Mouse (Mus musculus): Measurements from ENCODE around the gene 6330403K07Rik. TPM values are rescaled to one million over a fixed set of nuclear protein-coding genes. Genes with fewer than 3 reads are reported as not detected.

The 6330403K07Rik gene
- polyA plus RNA-seq (2014; fragmentation: Nextera tagmentation; extraction: Ambion mirVana): 82.8 and 92.3 TPM in 2 replicates

DNA sequence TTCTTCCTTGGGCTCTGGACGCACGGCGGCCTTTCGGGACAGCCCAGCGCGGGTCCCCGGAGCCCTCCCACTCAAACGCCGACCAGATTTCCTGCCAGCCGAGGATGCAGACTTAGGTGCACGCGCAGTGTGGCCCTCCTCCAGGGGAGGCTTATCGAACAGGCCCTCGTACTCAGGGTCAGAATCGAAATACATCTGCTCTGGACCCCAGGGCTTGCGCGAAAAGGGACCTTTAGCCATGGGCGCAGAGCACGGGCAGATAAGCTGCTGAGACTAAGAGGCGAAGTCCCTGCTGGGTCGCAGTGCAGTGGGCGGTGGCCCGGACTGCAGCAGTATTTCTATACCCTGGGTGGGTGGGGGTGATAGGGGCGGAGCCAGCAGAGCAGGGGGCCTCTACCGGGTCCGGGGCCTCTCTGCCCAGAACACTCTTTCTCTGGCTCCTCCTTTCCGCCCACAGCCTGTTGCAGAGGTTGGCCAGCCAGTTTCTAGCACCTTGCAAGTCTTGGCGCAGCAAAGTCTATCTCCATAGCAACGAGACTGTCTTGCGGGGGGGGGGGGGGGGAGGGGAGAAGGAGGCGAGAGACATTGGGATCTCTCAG is at the start of gene 6330403K07Rik:
Gene 6330403K07Rik (minus strand): TSS at position 351 of the 599 bp plus-strand sequence.
- peak within 1 kb of the TSS; percentile 53 for H3K4me3 ChIP-seq (ENCODE audit: low read depth, low read length)
- DNase-seq (ENCODE audit: low spot score) (peak; percentile 91), ATAC-seq (replicated peaks; ENCODE audit: insufficient number of reproducible peaks, low FRiP score, low TSS enrichment, low read depth) (peak; percentile 98)
- H3K4me2 ChIP-seq (ENCODE audit: low read depth, low read length): peak within 1 kb of the TSS; percentile 53
- no peaks in the 10 kb centered on the region; the same call in 1 of the 2 replicates for H3K4me1 ChIP-seq (ENCODE audit: control insufficient read depth, insufficient read depth, low read length)
- H3K9me3 ChIP-seq (replicated peaks; ENCODE audit: control insufficient read depth, low read length): no peaks in the 10 kb centered on the region
- no peaks in the 10 kb centered on the region for H3K36me3 ChIP-seq (replicated peaks; ENCODE audit: control insufficient read depth, insufficient read depth, low read depth, low read length)
- WGBS: under 1% methylated on average over 29 of the region's 31 CpGs
- peak within 1 kb of the TSS; percentile 75 for H3K9ac ChIP-seq (replicated peaks; ENCODE audit: low read length)
- H3K27ac ChIP-seq (replicated peaks; ENCODE audit: low read depth, low read length): peak within 1 kb of the TSS; percentile 75
- H3K27me3 ChIP-seq (ENCODE audit: control insufficient read depth, insufficient read depth, low read length): no peaks in the 10 kb centered on the region

DNA sequence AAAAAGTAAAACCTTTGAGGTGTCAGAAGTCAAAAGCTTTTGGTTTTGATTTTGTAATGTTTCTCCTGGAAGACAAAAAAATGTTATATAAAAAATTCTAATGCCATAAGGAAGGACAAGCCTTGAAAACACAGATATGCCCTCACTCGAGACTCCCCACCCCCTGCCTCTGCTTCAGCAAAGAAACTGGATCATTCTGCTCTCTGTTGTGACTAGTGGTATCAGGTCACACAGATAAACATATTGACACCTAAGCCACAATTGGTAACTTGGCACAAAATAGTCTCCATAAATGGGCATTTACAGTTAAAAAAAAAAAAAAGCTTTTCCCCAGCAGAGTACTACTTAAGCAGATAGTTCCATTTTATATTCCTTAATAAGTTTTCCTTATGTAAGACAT is 43.0 kb upstream of the 6330403K07Rik start:
- WGBS: 72% methylated on average over 1 of the region's 1 CpGs
- Histone ChIP-seq H3K27me3 (ENCODE audit: control insufficient read depth, insufficient read depth, low read length) (no peaks in the 10 kb centered on the region), H3K9me3 (replicated peaks; ENCODE audit: control insufficient read depth, low read length) (no peaks in the 10 kb centered on the region), H3K4me1 (ENCODE audit: control insufficient read depth, insufficient read depth, low read length) (no peaks in the 10 kb centered on the region), H3K4me2 (ENCODE audit: low read depth, low read length) (no peak overlapping the region), H3K9ac (replicated peaks; ENCODE audit: low read length) (no peak overlapping the region), H3K27ac (replicated peaks; ENCODE audit: low read depth, low read length) (no peak overlapping the region), H3K36me3 (replicated peaks; ENCODE audit: control insufficient read depth, insufficient read depth, low read depth, low read length) (no peaks in the 10 kb centered on the region), H3K4me3 (ENCODE audit: low read depth, low read length) (no peak overlapping the region)
- ATAC-seq (replicated peaks; ENCODE audit: insufficient number of reproducible peaks, low FRiP score, low TSS enrichment, low read depth) (no peak), DNase-seq (ENCODE audit: low spot score) (no peak)

DNA sequence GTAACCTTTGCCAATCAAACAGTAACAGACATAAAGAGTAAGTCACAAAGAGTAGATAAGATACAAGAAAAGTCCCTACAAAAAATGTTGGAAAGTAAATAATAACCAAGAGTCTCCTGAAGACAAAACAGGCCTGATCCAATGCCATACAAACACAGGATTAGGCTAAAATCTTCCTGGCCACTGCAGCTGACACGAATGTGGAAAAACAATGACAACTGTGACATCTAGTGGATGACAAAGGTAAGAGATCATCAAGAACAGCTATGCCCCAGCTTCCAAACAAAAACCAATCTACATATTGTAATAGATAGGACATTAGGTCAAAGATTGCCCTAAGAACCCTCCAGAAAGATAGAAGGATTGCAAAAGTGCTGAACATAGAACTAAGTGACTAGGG is 19.2 kb upstream of the 6330403K07Rik start:
- Histone ChIP-seq H3K27ac (replicated peaks; ENCODE audit: low read depth, low read length) (no peak overlapping the region), H3K4me2 (ENCODE audit: low read depth, low read length) (no peak overlapping the region), H3K4me1 (ENCODE audit: control insufficient read depth, insufficient read depth, low read length) (no peaks in the 10 kb centered on the region), H3K9me3 (replicated peaks; ENCODE audit: control insufficient read depth, low read length) (no peaks in the 10 kb centered on the region), H3K36me3 (replicated peaks; ENCODE audit: control insufficient read depth, insufficient read depth, low read depth, low read length) (no peaks in the 10 kb centered on the region), H3K9ac (replicated peaks; ENCODE audit: low read length) (no peak overlapping the region), H3K27me3 (ENCODE audit: control insufficient read depth, insufficient read depth, low read length) (no peaks in the 10 kb centered on the region), H3K4me3 (ENCODE audit: low read depth, low read length) (no peak overlapping the region)
- ATAC-seq (replicated peaks; ENCODE audit: insufficient number of reproducible peaks, low FRiP score, low TSS enrichment, low read depth): no peak
- WGBS: 3% methylated on average over 1 of the region's 1 CpGs
- peak; percentile 46 for DNase-seq (ENCODE audit: low spot score)

DNA sequence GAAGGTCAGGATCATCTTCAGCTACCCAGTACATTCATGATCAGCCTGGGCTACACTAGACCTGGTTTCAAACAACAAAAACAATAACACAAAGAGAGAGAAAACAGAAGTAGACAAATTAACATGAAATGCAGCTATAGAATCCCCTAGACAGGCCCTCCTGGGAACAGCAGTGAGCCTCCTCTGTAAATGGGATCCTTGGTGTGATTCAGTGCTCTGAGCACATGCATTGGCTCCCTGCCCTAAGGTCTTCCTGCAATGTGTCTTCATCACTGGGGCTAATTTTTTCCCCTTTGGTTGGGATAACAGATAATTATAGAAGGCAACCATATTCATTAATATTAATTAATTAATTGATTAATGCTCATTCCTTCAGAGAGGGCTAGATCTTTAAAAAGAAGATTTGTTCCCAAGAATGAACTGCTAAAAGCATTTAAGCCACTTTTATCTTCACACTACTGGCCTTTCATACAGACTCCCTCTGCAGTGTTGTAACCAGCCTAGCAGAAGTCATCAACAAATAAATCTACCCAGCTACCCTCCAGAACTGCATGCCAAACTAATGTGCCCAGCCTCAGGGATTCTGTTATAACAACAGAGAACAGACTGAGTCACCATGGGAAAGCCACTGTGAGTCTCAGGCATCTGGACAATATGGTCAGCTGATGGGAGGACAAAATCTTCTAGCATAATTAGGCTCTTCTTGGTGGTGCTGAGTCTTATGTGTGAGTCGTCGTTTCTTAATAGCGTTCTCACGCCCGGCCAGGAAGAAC is 6.4 kb upstream of the 6330403K07Rik start:
- no peak for ATAC-seq (replicated peaks; ENCODE audit: insufficient number of reproducible peaks, low FRiP score, low TSS enrichment, low read depth)
- 97% methylated on average over 5 of the region's 5 CpGs for WGBS
- no peaks in the 10 kb centered on the region for H3K27me3 ChIP-seq (ENCODE audit: control insufficient read depth, insufficient read depth, low read length)

DNA sequence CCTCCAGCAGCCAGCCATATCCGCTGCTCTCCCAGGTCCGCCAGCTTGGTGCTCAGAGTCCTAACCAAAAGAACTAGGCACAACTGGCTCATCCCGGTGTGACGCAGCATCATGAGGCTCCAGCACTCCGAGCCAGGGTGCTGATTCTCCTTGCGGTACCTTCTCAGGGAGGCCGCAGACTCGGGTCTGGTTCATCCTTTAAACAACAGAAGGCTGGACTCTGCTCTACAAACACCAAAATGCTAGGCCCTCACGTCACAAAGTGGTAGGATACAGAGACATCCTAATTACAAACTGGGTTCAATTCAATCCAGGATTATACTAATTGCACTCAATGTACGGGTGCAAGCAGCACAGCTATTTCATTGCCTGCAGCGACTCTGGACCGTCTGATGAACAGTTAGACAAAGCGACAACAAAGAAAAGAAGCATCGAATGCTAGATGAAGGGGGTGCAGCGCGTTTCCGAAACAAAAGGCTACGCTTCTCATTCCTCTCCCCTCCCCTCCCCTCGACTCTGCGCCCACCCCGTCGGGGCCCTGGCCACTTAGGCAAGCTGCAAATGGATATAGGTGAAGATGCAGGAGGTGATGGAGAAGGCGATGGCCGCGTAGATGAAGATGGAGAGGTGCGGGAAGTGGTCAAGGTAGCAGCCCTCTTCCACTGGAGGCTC is 686 bp downstream of the 6330403K07Rik start:
- Histone ChIP-seq H3K4me1 (ENCODE audit: control insufficient read depth, insufficient read depth, low read length) (no peaks in the 10 kb centered on the region; the same call in 1 of the 2 replicates), H3K4me3 (ENCODE audit: low read depth, low read length) (peak overlapping the region; percentile 53), H3K27ac (replicated peaks; ENCODE audit: low read depth, low read length) (peak overlapping the region; percentile 75), H3K9ac (replicated peaks; ENCODE audit: low read length) (peak overlapping the region; percentile 75), H3K27me3 (ENCODE audit: control insufficient read depth, insufficient read depth, low read length) (no peaks in the 10 kb centered on the region), H3K4me2 (ENCODE audit: low read depth, low read length) (peak overlapping the region; percentile 53), H3K9me3 (replicated peaks; ENCODE audit: control insufficient read depth, low read length) (no peaks in the 10 kb centered on the region), H3K36me3 (replicated peaks; ENCODE audit: control insufficient read depth, insufficient read depth, low read depth, low read length) (no peaks in the 10 kb centered on the region; the same call in 1 of the 2 replicates)
- DNase-seq (ENCODE audit: low spot score): peak; percentile 49
- WGBS: 6% methylated on average over 26 of the region's 26 CpGs
- ATAC-seq (replicated peaks; ENCODE audit: insufficient number of reproducible peaks, low FRiP score, low TSS enrichment, low read depth): peak; percentile 34

More for the DNA sequence above, 6.4 kb upstream of the 6330403K07Rik start:
- Histone ChIP-seq H3K4me3 (ENCODE audit: low read depth, low read length) (no peak overlapping the region), H3K27ac (replicated peaks; ENCODE audit: low read depth, low read length) (no peak overlapping the region), H3K9me3 (replicated peaks; ENCODE audit: control insufficient read depth, low read length) (no peaks in the 10 kb centered on the region), H3K9ac (replicated peaks; ENCODE audit: low read length) (no peak overlapping the region), H3K4me1 (ENCODE audit: control insufficient read depth, insufficient read depth, low read length) (no peaks in the 10 kb centered on the region), H3K36me3 (replicated peaks; ENCODE audit: control insufficient read depth, insufficient read depth, low read depth, low read length) (no peaks in the 10 kb centered on the region), H3K4me2 (ENCODE audit: low read depth, low read length) (no peak overlapping the region)
- no peak for DNase-seq (ENCODE audit: low spot score)

DNA sequence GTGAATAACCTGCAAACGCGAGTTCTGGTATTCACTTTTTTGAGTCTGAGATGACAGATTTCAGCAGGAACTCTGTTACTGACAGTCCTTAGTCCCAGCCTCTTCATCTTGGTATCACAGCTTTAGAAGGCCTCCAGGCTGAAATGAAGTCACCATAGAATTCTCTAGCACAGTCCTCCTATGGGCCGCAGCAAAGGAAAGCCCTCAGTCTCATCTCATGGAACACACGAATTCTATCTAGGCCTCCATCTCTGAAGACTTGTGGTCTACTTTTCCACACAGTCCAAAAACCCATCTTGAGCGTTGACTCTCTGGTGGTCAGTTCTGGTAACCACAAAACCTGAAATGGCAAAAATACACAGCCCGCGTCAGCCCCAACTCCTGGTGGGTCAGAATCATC is 1.2 kb downstream of the 6330403K07Rik start:
- Histone ChIP-seq H3K4me1 (ENCODE audit: control insufficient read depth, insufficient read depth, low read length) (no peaks in the 10 kb centered on the region; the same call in 1 of the 2 replicates), H3K36me3 (replicated peaks; ENCODE audit: control insufficient read depth, insufficient read depth, low read depth, low read length) (no peaks in the 10 kb centered on the region; the same call in 1 of the 2 replicates), H3K4me2 (ENCODE audit: low read depth, low read length) (peak overlapping the region; percentile 53), H3K27me3 (ENCODE audit: control insufficient read depth, insufficient read depth, low read length) (no peaks in the 10 kb centered on the region), H3K27ac (replicated peaks; ENCODE audit: low read depth, low read length) (peak overlapping the region; percentile 75; the same call in 1 of the 2 replicates), H3K9me3 (replicated peaks; ENCODE audit: control insufficient read depth, low read length) (no peaks in the 10 kb centered on the region), H3K4me3 (ENCODE audit: low read depth, low read length) (peak overlapping the region; percentile 53), H3K9ac (replicated peaks; ENCODE audit: low read length) (peak overlapping the region; percentile 75)
- ATAC-seq (replicated peaks; ENCODE audit: insufficient number of reproducible peaks, low FRiP score, low TSS enrichment, low read depth): no peak
- 67% methylated on average over 7 of the region's 7 CpGs for WGBS
- DNase-seq (ENCODE audit: low spot score): no peak

DNA sequence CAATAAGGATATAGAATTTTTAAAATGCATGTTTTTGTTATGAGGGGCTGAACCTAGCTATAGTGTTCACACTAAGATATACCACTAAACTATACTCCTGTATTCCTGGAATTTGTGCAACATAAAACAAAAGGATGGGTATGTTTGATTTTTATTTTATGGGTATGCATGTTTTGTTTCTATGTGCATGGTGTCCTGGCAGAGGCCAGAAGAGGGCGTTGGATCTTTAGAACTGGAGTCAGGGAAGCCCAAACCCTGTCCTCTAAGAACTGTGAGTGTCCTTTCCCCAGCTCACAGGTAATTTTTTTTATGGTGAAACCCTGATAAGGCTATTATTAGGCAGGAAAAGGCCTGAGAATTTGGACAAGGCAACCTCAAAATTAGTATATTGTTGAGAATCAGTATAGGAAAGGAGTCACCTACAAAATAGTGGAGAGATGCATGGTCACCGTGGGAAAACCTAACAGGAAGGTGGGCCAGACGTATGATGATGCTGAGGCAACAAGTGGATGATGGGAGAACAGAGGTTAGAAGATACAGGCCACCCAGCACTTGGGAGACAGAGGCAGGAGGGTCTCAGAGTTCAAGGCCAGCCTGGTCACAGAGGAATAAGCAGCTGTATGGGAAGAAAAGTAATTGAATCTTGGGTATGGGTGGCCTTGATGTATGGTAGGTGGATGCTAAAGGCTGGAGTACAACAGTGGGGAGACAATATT is 3.8 kb downstream of the 6330403K07Rik start:
- H3K27ac ChIP-seq (replicated peaks; ENCODE audit: low read depth, low read length): no peak overlapping the region
- no peaks in the 10 kb centered on the region for H3K9me3 ChIP-seq (replicated peaks; ENCODE audit: control insufficient read depth, low read length)
- DNase-seq (ENCODE audit: low spot score): no peak
- H3K27me3 ChIP-seq (ENCODE audit: control insufficient read depth, insufficient read depth, low read length): no peaks in the 10 kb centered on the region
- no peaks in the 10 kb centered on the region; the same call in 1 of the 2 replicates for H3K36me3 ChIP-seq (replicated peaks; ENCODE audit: control insufficient read depth, insufficient read depth, low read depth, low read length)
- no peaks in the 10 kb centered on the region; the same call in 1 of the 2 replicates for H3K4me1 ChIP-seq (ENCODE audit: control insufficient read depth, insufficient read depth, low read length)
- no peak overlapping the region for H3K4me2 ChIP-seq (ENCODE audit: low read depth, low read length)
- no peak for ATAC-seq (replicated peaks; ENCODE audit: insufficient number of reproducible peaks, low FRiP score, low TSS enrichment, low read depth)
- no peak overlapping the region for H3K4me3 ChIP-seq (ENCODE audit: low read depth, low read length)
- WGBS: 80% methylated on average over 3 of the region's 3 CpGs
- H3K9ac ChIP-seq (replicated peaks; ENCODE audit: low read length): no peak overlapping the region

Data from embryonic facial prominence, embryonic 11.5 days (tissue).